Mouse (Mus musculus) lung, adult 2 months (tissue): Measurements from ENCODE around the gene Poc5.

Source experiments
- CTCF ChIP-seq: fragments of 200-500 bp; IDR thresholded peaks from 2 replicates; pipeline ENCODE4 v1.5.1; 2011; ENCODE audit warnings: mild to moderate bottlenecking, low read length, control low read depth; ENCODE audit not compliant: insufficient read depth
- POLR2A ChIP-seq: fragments of 200-500 bp; IDR thresholded peaks from 2 replicates; pipeline ENCODE4 v1.6.1; 2011; ENCODE audit warnings: low read depth, mild to moderate bottlenecking, control low read depth, low read length, borderline replicate concordance; ENCODE audit errors: extremely low read depth

- TF ChIP-seq POLR2A: no peak
- no peak for TF ChIP-seq CTCF
Measured at GRCm38 (mm10) chr13:96377883-96378282, 10.2 kb upstream of the Poc5 start.
